Mouse (Mus musculus): ENCODE data around the gene Nkd1.

Gene Nkd1

GRCm38 (mm10) chr8:88619513-88619912 lies 98.4 kb downstream of the Nkd1 start:
- no peak for DNase-seq (ENCODE audit: low spot score)

DNA sequence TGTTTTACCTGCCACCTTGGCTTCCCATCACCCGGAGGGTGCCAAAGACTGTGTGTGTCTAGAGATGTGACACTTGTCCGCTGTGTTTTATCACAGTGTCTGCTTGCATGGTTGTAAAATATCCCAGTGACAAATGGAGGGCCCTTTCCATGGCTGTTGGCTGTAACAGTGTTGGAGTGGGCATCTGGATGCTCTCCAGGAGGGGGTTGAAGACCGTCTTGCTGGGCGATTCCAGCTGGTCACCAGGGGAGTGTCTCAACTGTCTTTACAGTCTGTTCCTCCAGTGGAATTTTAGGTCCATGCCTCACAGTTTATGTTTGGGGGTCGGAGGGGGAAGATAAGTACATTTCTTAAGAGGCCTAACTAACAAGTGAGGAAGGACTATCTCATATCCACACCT lies 99.8 kb downstream of the Nkd1 start:
- no peak for DNase-seq (ENCODE audit: low spot score)

- DNase-seq (ENCODE audit: low spot score), result peak; percentile 80
Observed at GRCm38 (mm10) chr8:88621408-88621807, 100.3 kb downstream of the Nkd1 start.

DNA sequence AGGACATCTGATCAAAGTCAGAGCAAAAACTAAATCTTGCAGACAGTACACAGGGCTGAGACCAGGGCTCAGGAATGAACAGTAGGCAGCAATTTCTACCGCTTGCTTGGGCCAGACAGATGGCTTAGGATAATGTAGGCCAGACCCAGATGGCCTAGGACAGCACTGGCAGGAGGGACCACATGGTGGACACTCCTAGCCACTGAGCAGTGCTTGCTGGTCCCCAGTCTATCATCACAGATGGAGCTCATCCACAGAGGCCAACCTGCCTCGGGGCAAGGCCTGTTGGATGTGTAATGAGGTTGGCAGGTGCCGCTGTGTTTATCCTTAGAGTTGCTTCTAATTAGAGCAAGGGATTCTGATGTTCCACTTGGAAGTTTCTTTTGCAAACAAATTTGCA lies 102.2 kb downstream of the Nkd1 start:
- no peak for DNase-seq (ENCODE audit: low spot score)

DNA sequence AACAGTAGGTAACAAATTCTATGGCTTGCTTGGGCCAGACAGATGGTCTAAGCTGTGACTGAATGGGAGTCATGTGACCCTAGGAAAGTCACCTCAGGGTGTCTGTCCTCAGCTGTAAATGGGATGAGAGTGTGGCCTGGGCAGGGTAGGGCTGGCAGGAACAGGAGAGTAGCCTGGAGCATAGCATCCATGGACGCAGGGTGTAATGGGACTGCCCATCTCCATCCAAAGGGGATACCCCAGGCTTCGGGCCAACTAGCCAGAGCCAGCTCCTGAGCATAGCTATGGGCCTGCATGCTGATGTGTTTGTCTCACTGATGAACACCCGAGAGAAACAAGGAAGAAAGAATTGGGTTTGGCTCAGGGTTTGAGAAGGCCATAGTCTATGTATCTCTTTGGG lies 103.1 kb downstream of the Nkd1 start:
- DNase-seq (ENCODE audit: low spot score), result no peak

GRCm38 (mm10) chr8:88626433-88626832 lies 105.3 kb downstream of the Nkd1 start:
- no peak for DNase-seq (ENCODE audit: low spot score)

DNA sequence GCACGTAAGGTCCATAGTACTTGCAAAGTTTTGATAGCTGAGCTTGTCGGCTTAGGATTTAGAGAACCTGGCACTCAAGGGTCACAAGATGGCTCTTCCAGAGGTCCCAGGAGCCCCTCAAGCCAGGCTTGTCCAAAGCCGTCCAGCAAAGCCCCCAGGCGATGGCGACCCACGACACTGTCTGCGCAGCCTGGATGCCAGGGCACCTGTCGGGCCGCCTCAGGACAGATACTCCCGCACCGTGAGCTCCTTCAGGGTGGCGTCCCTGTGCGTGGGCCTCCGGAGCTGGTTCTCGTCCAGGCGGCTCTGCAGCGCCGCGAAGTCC lies 105.7 kb downstream of the Nkd1 start:
- DNase-seq (ENCODE audit: low spot score), result no peak

GRCm38 (mm10) chr8:88627265-88627991 lies 106.3 kb downstream of the Nkd1 start:
- no peak for DNase-seq (ENCODE audit: low spot score)

DNA sequence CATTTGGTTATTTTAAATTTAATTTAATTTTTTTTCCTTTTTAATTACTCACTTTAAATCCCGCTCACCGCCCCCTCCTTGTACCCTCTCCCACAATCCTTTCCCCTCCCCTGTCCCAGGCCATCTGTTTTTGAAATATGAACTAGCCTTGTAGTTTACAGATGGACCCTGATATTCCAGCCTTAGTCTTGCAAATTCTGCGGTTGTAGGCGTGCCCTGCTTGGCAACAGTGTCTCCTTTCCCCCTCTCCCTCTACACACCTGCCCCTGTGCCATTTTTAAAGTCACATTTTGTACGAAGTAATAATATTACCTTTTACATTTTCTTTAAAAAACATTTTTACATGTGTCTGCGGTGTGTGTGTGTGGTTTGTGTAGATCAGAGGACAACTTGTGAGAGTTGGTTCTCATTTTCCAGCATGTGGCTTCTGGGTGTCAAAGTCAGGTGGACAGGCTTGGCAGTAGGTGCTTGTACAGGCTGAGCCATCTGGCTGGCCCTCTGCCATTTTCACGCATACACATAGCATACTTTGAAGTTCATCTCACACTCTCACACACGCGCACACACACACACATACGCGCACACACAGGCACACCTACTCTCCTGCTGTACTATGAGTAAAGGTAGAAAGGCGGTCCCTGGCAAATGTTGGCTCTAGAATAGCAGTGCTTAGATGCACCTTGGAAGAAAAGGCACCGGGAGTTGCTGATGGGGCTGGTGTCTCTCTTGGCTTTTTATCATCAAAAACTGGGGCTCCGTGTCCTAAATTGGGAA lies 107.0 kb downstream of the Nkd1 start:
- no peak for DNase-seq (ENCODE audit: low spot score)

GRCm38 (mm10) chr8:88630225-88630624 lies 109.1 kb downstream of the Nkd1 start:
- DNase-seq (ENCODE audit: low spot score), result no peak

GRCm38 (mm10) chr8:88631081-88631480 lies 109.9 kb downstream of the Nkd1 start:
- DNase-seq (ENCODE audit: low spot score), result no peak

GRCm38 (mm10) chr8:88633343-88633765 lies 112.2 kb downstream of the Nkd1 start:
- no peak for DNase-seq (ENCODE audit: low spot score)

GRCm38 (mm10) chr8:88635474-88636397 lies 114.6 kb downstream of the Nkd1 start, which contains the start of gene Snx20:
Snx20 (minus strand) TSS chr8:88636128.
- DNase-seq (ENCODE audit: low spot score), result no peak

DNA sequence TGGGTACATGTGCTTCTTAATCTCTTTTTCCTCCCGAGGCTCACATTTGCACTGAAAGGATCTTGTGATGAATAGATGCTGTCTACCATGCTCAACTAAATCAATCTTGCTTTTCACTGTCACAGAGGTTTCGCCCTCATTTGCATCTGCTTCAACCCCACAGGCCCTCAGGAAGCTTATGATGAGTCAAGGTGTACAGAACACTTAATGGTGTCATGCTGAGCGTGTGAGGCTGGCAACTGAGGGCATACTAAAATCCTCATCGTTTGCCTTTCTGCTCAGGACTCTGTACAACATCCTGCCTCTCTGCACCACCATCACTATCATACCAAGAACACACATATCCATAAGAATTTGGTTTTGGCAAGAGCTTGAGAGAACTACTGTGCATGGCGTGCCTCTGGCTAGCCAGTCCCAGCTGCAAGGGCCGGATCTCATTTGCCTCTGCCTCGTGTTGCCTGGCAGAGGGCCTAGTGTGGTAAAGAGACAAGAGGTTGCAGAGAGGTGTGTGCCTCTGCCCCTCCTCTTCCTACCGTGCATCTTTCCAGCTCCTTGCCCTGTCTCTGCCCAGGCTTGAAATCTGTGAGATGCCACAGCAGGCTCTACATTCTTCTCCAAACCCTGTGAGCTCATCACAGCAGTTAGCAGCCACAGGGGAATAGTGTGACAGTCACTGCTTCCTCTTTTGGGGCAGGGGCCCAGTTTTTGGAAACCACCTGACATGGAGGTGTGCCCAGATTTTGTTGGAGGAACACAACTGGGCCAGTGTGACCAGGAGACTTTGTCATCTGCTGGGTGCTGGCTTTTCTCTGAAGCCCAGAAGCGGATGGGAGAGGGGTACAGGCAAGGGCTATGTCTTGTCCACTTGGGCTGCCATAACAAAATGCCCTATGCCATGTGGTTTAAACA lies 116.2 kb downstream of the Nkd1 start:
- DNase-seq (ENCODE audit: low spot score), result no peak

DNA sequence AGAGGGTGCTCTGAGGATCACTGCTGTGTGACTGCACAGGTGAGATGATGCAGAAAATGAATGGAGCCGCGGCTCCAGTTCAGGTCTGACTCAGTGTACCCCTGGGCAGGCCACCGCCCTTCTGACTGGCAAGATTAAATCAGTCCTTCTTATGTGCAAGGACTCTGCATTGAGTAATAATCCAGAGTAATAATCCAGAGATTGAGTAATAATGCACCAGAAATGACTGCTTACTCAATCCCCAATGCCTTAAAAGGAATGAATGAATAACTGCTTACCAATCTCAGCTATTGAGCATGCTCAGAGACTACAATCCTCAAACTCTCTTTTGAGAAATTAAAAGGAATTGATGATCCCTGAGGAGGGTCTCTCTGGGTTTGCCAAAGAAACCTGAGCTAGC lies 117.8 kb downstream of the Nkd1 start:
- DNase-seq (ENCODE audit: low spot score), result no peak

DNA sequence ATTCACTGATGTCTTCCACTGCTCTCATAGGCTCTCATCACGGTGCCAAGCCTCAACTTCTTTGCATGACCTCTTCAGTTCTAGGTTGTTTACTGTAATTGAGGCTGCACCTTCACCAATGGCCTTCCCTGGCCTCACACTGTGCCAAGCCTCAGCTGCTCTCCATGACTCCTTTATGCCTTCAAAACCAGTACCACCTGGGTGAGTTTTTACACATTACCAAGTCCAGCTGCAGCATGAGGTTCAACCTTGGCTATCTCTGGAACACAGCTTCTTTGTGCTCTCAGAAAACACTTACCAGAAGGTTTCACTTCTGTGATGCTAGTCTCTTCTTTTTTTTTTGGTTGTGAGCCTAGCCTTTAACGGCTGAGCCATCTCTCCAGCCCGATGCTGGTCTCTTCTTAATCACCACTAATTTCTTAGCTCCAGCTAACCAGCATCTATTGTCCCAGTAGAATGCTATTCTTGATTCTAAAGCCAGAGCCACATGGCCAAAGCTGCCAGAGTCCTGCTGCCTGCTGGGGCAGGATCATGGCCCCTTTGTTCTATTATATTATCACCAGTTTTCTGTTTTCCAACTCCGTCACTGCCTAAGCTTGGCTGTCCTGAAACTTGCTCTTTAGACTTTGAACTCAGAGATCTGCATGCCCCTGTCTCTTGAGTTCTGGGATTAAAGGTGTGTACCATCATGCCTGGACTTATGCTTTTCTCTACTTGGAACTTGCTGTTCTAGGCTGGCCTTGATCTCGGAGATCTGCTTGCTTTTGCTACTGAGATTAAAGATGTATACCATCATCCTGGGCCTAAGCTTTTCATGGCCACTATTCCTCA lies 121.8 kb downstream of the Nkd1 start:
- no peak for DNase-seq (ENCODE audit: low spot score)

Data from layer of hippocampus, adult 9-10 months (tissue).